Comparison of ENCODE assay signal across 23 mouse cellular contexts in genomic region chr14:105697398-105697797, GRCm38 (mm10).
A peak's percentile ranks its signal among the peaks of the same experiment; 100 is the strongest.
DNase-seq lines count a peak whose midpoint lies in the region; ATAC-seq and TF ChIP-seq lines count a peak whose summit lies in the region.
"Had no signal": no experiment of that assay in that cellular context is flagged by ENCODE, and none has a peak within 500 bp of the region (broad histone marks: within the 10 kb centered on the region; RNA-seq: fewer than 3 reads in every experiment).

No protein-coding gene starts in this region.

- H3K27ac ChIP-seq in hindbrain, postnatal 0 days, result no peak overlapping the region
- no peak overlapping the region for H3K27ac ChIP-seq in hindbrain, embryonic 10.5 days
- H3K27ac ChIP-seq: forebrain, embryonic 12.5 days; heart, embryonic 13.5 days; limb, embryonic 10.5 days; liver, embryonic 12.5 days; macrophage had no signal

- H3K9ac ChIP-seq in hindbrain, postnatal 0 days (replicated peaks; ENCODE audit: low read length), result no peak overlapping the region
- H3K9ac ChIP-seq: forebrain, embryonic 12.5 days; heart, embryonic 13.5 days; liver, embryonic 12.5 days; lung, embryonic 14.5 days had no signal

- ATAC-seq in hindbrain, postnatal 0 days, result peak; percentile 64
- ATAC-seq in cerebellum, adult (ENCODE audit: insufficient number of reproducible peaks, low FRiP score, low TSS enrichment), result peak; percentile 92
- ATAC-seq: inflammation-experienced regulatory T-cells, adult 6 months; liver, embryonic 12.5 days; midbrain, embryonic 16.5 days had no signal

- H3K9me3 ChIP-seq in hindbrain, postnatal 0 days (ENCODE audit: low read length), result no peaks in the 10 kb centered on the region
- no peaks in the 10 kb centered on the region for H3K9me3 ChIP-seq in hindbrain, embryonic 10.5 days
- H3K9me3 ChIP-seq: forebrain, embryonic 12.5 days; heart, embryonic 13.5 days; limb, embryonic 10.5 days; liver, embryonic 12.5 days had no signal

- WGBS in hindbrain, postnatal 0 days, result 52% methylated on average over 13 of the region's 13 CpGs
- WGBS in hindbrain, embryonic 10.5 days, result 93% methylated on average over 13 of the region's 13 CpGs

- H3K27me3 ChIP-seq in hindbrain, postnatal 0 days (ENCODE audit: insufficient read depth, low read length), result no peaks in the 10 kb centered on the region
- no peaks in the 10 kb centered on the region for H3K27me3 ChIP-seq in hindbrain, embryonic 10.5 days (ENCODE audit: insufficient read depth, poor library complexity, severe bottlenecking)
- H3K27me3 ChIP-seq: forebrain, embryonic 12.5 days; heart, embryonic 13.5 days; liver, embryonic 12.5 days had no signal

- H3K4me3 ChIP-seq in hindbrain, postnatal 0 days (ENCODE audit: low read length), result no peak overlapping the region
- H3K4me3 ChIP-seq in hindbrain, embryonic 10.5 days, result no peak overlapping the region
- H3K4me3 ChIP-seq: forebrain, embryonic 12.5 days; heart, embryonic 13.5 days; limb, embryonic 10.5 days; liver, embryonic 12.5 days had no signal

- no peak for TF ChIP-seq CTCF in hindbrain, postnatal 0 days (IDR thresholded peaks at IDR 0.05; ENCODE audit: low read depth)

- H3K4me2 ChIP-seq in hindbrain, postnatal 0 days (ENCODE audit: low read depth, low read length), result peak overlapping the region; percentile 16
- H3K4me2 ChIP-seq: forebrain, embryonic 12.5 days; heart, embryonic 13.5 days; liver, embryonic 12.5 days; lung, embryonic 14.5 days had no signal

- no peaks in the 10 kb centered on the region for H3K36me3 ChIP-seq in hindbrain, postnatal 0 days (ENCODE audit: insufficient read depth, low read length)
- no peaks in the 10 kb centered on the region for H3K36me3 ChIP-seq in hindbrain, embryonic 10.5 days
- H3K36me3 ChIP-seq: forebrain, embryonic 12.5 days; G1E; heart, embryonic 13.5 days; limb, embryonic 10.5 days; liver, embryonic 12.5 days had no signal

- no peaks in the 10 kb centered on the region for H3K4me1 ChIP-seq in hindbrain, postnatal 0 days (ENCODE audit: insufficient read depth, low read length)
- no peaks in the 10 kb centered on the region for H3K4me1 ChIP-seq in hindbrain, embryonic 10.5 days (replicated peaks)
- H3K4me1 ChIP-seq: forebrain, embryonic 12.5 days; heart, embryonic 13.5 days; liver, embryonic 12.5 days had no signal

- DNase-seq in hindbrain, postnatal 0 days (ENCODE audit: low spot score), result peak; percentile 63
- DNase-seq in hindbrain, embryonic 10.5 days (ENCODE audit: low spot score), result no peak
- peak; percentile 83 to 87 for DNase-seq in cerebellum, adult 18-20 months
- peak; percentile 77 to 86 for DNase-seq in cerebellum, postnatal 36 days
- no peak for DNase-seq in embryo, embryonic 9.5 days (ENCODE audit: extremely low spot score)
- DNase-seq in frontal cortex, postnatal 10 days (ENCODE audit: low spot score in 2 of 2), result no peak
- DNase-seq: embryo, embryonic 11 days; heart, postnatal 4 days; kidney, adult 9 months; kidney, postnatal 36 days; lung, embryonic 14.5 days; right cerebral cortex, adult 18-20 months; spleen, adult 18-20 months; thymus, adult 2 months had no signal

Comparison
In these comparisons a context has a peak if more than half of its experiments do, and no peak if none do; other contexts are left out.
1. DNase-seq: peak in hindbrain, postnatal 0 days (single experiment), cerebellum, adult 18-20 months (2 of 2) and cerebellum, postnatal 36 days (2 of 2); none in hindbrain, embryonic 10.5 days (single experiment), embryo, embryonic 9.5 days (single experiment) and frontal cortex, postnatal 10 days (0 of 2).